40 mouse cellular contexts compared by ENCODE assay signal in the genomic region with DNA sequence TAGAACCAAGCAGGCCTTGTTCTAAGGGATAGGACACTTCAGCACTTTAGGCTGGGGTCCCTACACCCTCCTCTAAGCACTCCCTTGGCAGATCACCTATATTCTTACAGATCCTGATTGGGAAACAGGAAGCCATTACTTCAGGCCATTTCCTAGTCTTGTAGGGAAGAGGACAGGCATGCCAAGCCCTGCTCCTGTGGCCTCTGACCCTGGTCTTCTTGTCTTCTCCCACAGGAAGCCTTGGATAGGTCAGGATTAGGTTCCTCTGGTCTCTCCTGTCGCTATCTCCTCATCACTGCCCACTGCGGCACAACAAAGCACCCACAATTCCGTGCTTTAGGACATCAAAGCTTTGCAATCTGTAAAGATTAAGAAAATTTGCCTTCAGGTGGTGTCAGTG. TPM values are rescaled to one million over a fixed set of nuclear protein-coding genes. Genes with fewer than 3 reads are reported as not detected.
DNase-seq lines count a peak whose midpoint lies in the region; ATAC-seq and TF ChIP-seq lines count a peak whose summit lies in the region.
"Had no signal": no experiment of that assay in that cellular context is flagged by ENCODE, and none has a peak within 500 bp of the region (broad histone marks: within the 10 kb centered on the region; RNA-seq: fewer than 3 reads in every experiment).

No protein-coding gene starts in this region.

- 0 out of 2 replicates have a peak overlapping the region, but pooled peaks have one; percentile 32 for H3K27ac ChIP-seq in heart, postnatal 0 days (ENCODE audit: low read depth)
- H3K27ac ChIP-seq in kidney, embryonic 16.5 days (ENCODE audit: low read length): peak overlapping the region; percentile 4; the same call in 1 of the 2 replicates
- no peak overlapping the region for H3K27ac ChIP-seq in embryonic facial prominence, embryonic 10.5 days (replicated peaks)
- no peak overlapping the region for H3K27ac ChIP-seq in midbrain, embryonic 10.5 days (replicated peaks)
- H3K27ac ChIP-seq: embryonic facial prominence, embryonic 15.5 days; forebrain, embryonic 12.5 days; heart, embryonic 13.5 days; hindbrain, embryonic 12.5 days; hindbrain, postnatal 0 days; intestine, embryonic 15.5 days; limb, embryonic 12.5 days; liver, embryonic 15.5 days; neural tube, embryonic 13.5 days had no signal

- WGBS in heart, postnatal 0 days: 79% methylated on average over 3 of the region's 3 CpGs
- WGBS in kidney, embryonic 16.5 days: 76% methylated on average over 3 of the region's 3 CpGs
- WGBS in embryonic facial prominence, embryonic 10.5 days: 72% methylated on average over 3 of the region's 3 CpGs
- WGBS in midbrain, embryonic 10.5 days: 81% methylated on average over 3 of the region's 3 CpGs

- no peak for TF ChIP-seq CTCF in heart, postnatal 0 days (IDR thresholded peaks at IDR 0.05; ENCODE audit: low read depth)

- H3K9ac ChIP-seq in heart, postnatal 0 days (replicated peaks; ENCODE audit: low read depth, low read length): no peak overlapping the region
- H3K9ac ChIP-seq in kidney, embryonic 16.5 days (replicated peaks; ENCODE audit: low read length): no peak overlapping the region
- H3K9ac ChIP-seq: embryonic facial prominence, embryonic 15.5 days; forebrain, embryonic 12.5 days; heart, embryonic 13.5 days; hindbrain, embryonic 12.5 days; intestine, embryonic 15.5 days; limb, embryonic 12.5 days; liver, embryonic 15.5 days; lung, embryonic 14.5 days; neural tube, embryonic 13.5 days had no signal

- H3K9me3 ChIP-seq in heart, postnatal 0 days (replicated peaks; ENCODE audit: control insufficient read depth, low read length): no peaks in the 10 kb centered on the region
- H3K9me3 ChIP-seq in kidney, embryonic 16.5 days (ENCODE audit: low read length): no peaks in the 10 kb centered on the region
- H3K9me3 ChIP-seq in embryonic facial prominence, embryonic 10.5 days: no peaks in the 10 kb centered on the region
- H3K9me3 ChIP-seq in midbrain, embryonic 10.5 days (replicated peaks): no peaks in the 10 kb centered on the region
- H3K9me3 ChIP-seq: embryonic facial prominence, embryonic 15.5 days; forebrain, embryonic 12.5 days; heart, embryonic 13.5 days; hindbrain, embryonic 12.5 days; intestine, embryonic 15.5 days; liver, embryonic 15.5 days; neural tube, embryonic 13.5 days had no signal

- ATAC-seq in heart, postnatal 0 days (ENCODE audit: insufficient read depth, low read depth): no peak
- ATAC-seq in kidney, embryonic 16.5 days (ENCODE audit: low FRiP score, low TSS enrichment): no peak
- ATAC-seq: hindbrain, postnatal 0 days; intestine, embryonic 15.5 days had no signal

- intact Hi-C loops in heart, postnatal 36 days (cut with DNase I): no loop called here

- DNase-seq in heart, postnatal 0 days (ENCODE audit: low spot score): no peak
- no peak for DNase-seq in heart, postnatal 36 days
- peak; percentile 30 for DNase-seq in kidney, adult 9 months
- peak; percentile 38 to 53 for DNase-seq in kidney, postnatal 36 days
- DNase-seq in embryonic facial prominence, embryonic 10.5 days (ENCODE audit: low spot score): no peak
- DNase-seq in midbrain, embryonic 10.5 days (ENCODE audit: low spot score): no peak
- DNase-seq: B cell, adult 2 months; cerebellum, adult 11-12 months; cerebellum, adult 9-11 months; gastrocnemius, postnatal 14 days; heart, adult 18-20 months; lung, embryonic 14.5 days; lung, postnatal 14 days; right cerebral cortex, postnatal 4 days; thymus, postnatal 4 days had no signal

- no peak for TF ChIP-seq EP300 in heart, postnatal 0 days (IDR thresholded peaks at IDR 0.05; ENCODE audit: low read depth)

- H3K4me1 ChIP-seq in heart, postnatal 0 days (ENCODE audit: control insufficient read depth, insufficient read depth): peaks cover 9% of the 10 kb centered on the region
- peaks cover 14% of the 10 kb centered on the region for H3K4me1 ChIP-seq in kidney, embryonic 16.5 days (ENCODE audit: insufficient read depth, low read length)
- H3K4me1 ChIP-seq in embryonic facial prominence, embryonic 10.5 days: peaks cover 17% of the 10 kb centered on the region
- peaks cover 12% of the 10 kb centered on the region for H3K4me1 ChIP-seq in midbrain, embryonic 10.5 days
- H3K4me1 ChIP-seq: embryonic facial prominence, embryonic 15.5 days; intestine, embryonic 15.5 days had no signal

- H3K27me3 ChIP-seq in heart, postnatal 0 days (ENCODE audit: control insufficient read depth, insufficient read depth, low read length): no peaks in the 10 kb centered on the region
- no peaks in the 10 kb centered on the region for H3K27me3 ChIP-seq in kidney, embryonic 16.5 days (ENCODE audit: insufficient read depth, low read length)
- peaks cover 9% of the 10 kb centered on the region for H3K27me3 ChIP-seq in embryonic facial prominence, embryonic 10.5 days (replicated peaks; ENCODE audit: low read depth, poor library complexity, severe bottlenecking)
- peaks cover 10% of the 10 kb centered on the region for H3K27me3 ChIP-seq in midbrain, embryonic 10.5 days (ENCODE audit: low read depth, poor library complexity, severe bottlenecking)
- H3K27me3 ChIP-seq: forebrain, embryonic 12.5 days; intestine, embryonic 15.5 days had no signal

- no peak overlapping the region for H3K4me3 ChIP-seq in heart, postnatal 0 days (ENCODE audit: low read depth, low read length)
- H3K4me3 ChIP-seq in kidney, embryonic 16.5 days (ENCODE audit: low read length): no peak overlapping the region
- H3K4me3 ChIP-seq in embryonic facial prominence, embryonic 10.5 days: no peak overlapping the region
- H3K4me3 ChIP-seq in midbrain, embryonic 10.5 days: no peak overlapping the region
- H3K4me3 ChIP-seq: embryonic facial prominence, embryonic 15.5 days; forebrain, embryonic 12.5 days; heart, embryonic 13.5 days; hindbrain, embryonic 12.5 days; intestine, embryonic 15.5 days; limb, embryonic 12.5 days; liver, embryonic 15.5 days; myocyte; neural tube, embryonic 13.5 days had no signal

- no peak overlapping the region for H3K4me2 ChIP-seq in heart, postnatal 0 days (ENCODE audit: low read depth, low read length)
- no peak overlapping the region for H3K4me2 ChIP-seq in kidney, embryonic 16.5 days (replicated peaks; ENCODE audit: low read depth, low read length)
- H3K4me2 ChIP-seq: embryonic facial prominence, embryonic 15.5 days; forebrain, embryonic 12.5 days; heart, embryonic 13.5 days; hindbrain, embryonic 12.5 days; intestine, embryonic 15.5 days; limb, embryonic 12.5 days; liver, embryonic 15.5 days; lung, embryonic 14.5 days; midbrain, embryonic 11.5 days; neural tube, embryonic 13.5 days had no signal

- H3K36me3 ChIP-seq in heart, postnatal 0 days (replicated peaks; ENCODE audit: control insufficient read depth, insufficient read depth, low read length): no peaks in the 10 kb centered on the region
- no peaks in the 10 kb centered on the region for H3K36me3 ChIP-seq in kidney, embryonic 16.5 days (ENCODE audit: insufficient read depth, low read length)
- no peaks in the 10 kb centered on the region for H3K36me3 ChIP-seq in embryonic facial prominence, embryonic 10.5 days (replicated peaks)
- H3K36me3 ChIP-seq in midbrain, embryonic 10.5 days: no peaks in the 10 kb centered on the region
- H3K36me3 ChIP-seq: embryonic facial prominence, embryonic 15.5 days; forebrain, embryonic 12.5 days; heart, embryonic 13.5 days; hindbrain, embryonic 12.5 days; intestine, embryonic 15.5 days; limb, embryonic 12.5 days; liver, embryonic 15.5 days; neural tube, embryonic 13.5 days had no signal

RNA-seq across cellular contexts. Expression of gene Gm10160, which starts 3.9 kb away (rescaled TPM):
- total RNA-seq in heart, postnatal 0 days (2014; rRNA removed; ENCODE audit: low replicate concordance): not detected in 2 replicates
- not detected in 2 replicates for polyA plus RNA-seq in heart, postnatal 0 days (2015; fragmentation: Nextera tagmentation; extraction: Ambion mirVana)
- not detected for total RNA-seq in heart, postnatal 36 days (2021)
- not detected in 2 replicates for polyA plus RNA-seq in kidney, embryonic 16.5 days (2015; fragmentation: Nextera tagmentation; extraction: Ambion mirVana)
- not detected in 2 replicates for polyA plus RNA-seq in embryonic facial prominence, embryonic 10.5 days (2016; fragmentation: Nextera tagmentation; extraction: Ambion mirVana)
- not detected in 2 replicates for polyA plus RNA-seq in midbrain, embryonic 10.5 days (2016; fragmentation: Nextera tagmentation; extraction: Ambion mirVana)
- total RNA-seq: adrenal gland, adult 18-20 months; common myeloid progenitor, adult 5-6 weeks; gastrocnemius, postnatal 14 days; heart, adult 18-20 months; heart, postnatal 25 days; hindbrain, postnatal 0 days; layer of hippocampus, adult 18-20 months; layer of hippocampus, postnatal 10 days; left cerebral cortex, adult 18-20 months; left cerebral cortex, postnatal 25 days; liver, adult 2 months; megakaryocyte progenitor cell, adult 5-6 weeks; midbrain, postnatal 0 days had no signal
- polyA plus RNA-seq: embryonic facial prominence, embryonic 15.5 days; forebrain, embryonic 12.5 days; heart, embryonic 13.5 days; hindbrain, embryonic 12.5 days; hindbrain, postnatal 0 days; intestine, embryonic 15.5 days; limb, embryonic 12.5 days; liver, adult 2 months; liver, embryonic 15.5 days; lung, embryonic 14.5 days; midbrain, embryonic 11.5 days; midbrain, postnatal 0 days; myocyte; neural tube, embryonic 13.5 days; stomach, embryonic 14.5 days; testis, adult 2 months; thymus, postnatal 0 days had no signal

RNA-seq across cellular contexts. Expression of gene Tm6sf1, which starts 7.1 kb away (rescaled TPM):
- total RNA-seq in heart, postnatal 0 days (2014; rRNA removed; ENCODE audit: low replicate concordance): 52.3 and 69.2 TPM in 2 replicates
- polyA plus RNA-seq in heart, postnatal 0 days (2015; fragmentation: Nextera tagmentation; extraction: Ambion mirVana): 11.7 and 15.3 TPM in 2 replicates
- 10 to 100 TPM in 1 of 2 experiments, 1 to 10 TPM in 1; 9.1 to 14.4 TPM for total RNA-seq in heart, postnatal 36 days (2021)
- 13.2 and 14.3 TPM in 2 replicates for polyA plus RNA-seq in kidney, embryonic 16.5 days (2015; fragmentation: Nextera tagmentation; extraction: Ambion mirVana)
- polyA plus RNA-seq in embryonic facial prominence, embryonic 10.5 days (2016; fragmentation: Nextera tagmentation; extraction: Ambion mirVana): 10.7 and 12.2 TPM in 2 replicates
- 12.6 and 15.8 TPM in 2 replicates for polyA plus RNA-seq in midbrain, embryonic 10.5 days (2016; fragmentation: Nextera tagmentation; extraction: Ambion mirVana)

RNA-seq across cellular contexts. Expression of gene Btbd1, which starts 22.5 kb away (rescaled TPM):
- 98.6 and 104 TPM in 2 replicates for total RNA-seq in heart, postnatal 0 days (2014; rRNA removed; ENCODE audit: low replicate concordance)
- polyA plus RNA-seq in heart, postnatal 0 days (2015; fragmentation: Nextera tagmentation; extraction: Ambion mirVana): 90.4 and 96.6 TPM in 2 replicates
- total RNA-seq in heart, postnatal 36 days (2021): 100 to 1,000 TPM; 135 to 137 TPM
- polyA plus RNA-seq in kidney, embryonic 16.5 days (2015; fragmentation: Nextera tagmentation; extraction: Ambion mirVana): 52.1 and 62.1 TPM in 2 replicates
- 56.2 and 58.9 TPM in 2 replicates for polyA plus RNA-seq in embryonic facial prominence, embryonic 10.5 days (2016; fragmentation: Nextera tagmentation; extraction: Ambion mirVana)
- 66.3 and 70.3 TPM in 2 replicates for polyA plus RNA-seq in midbrain, embryonic 10.5 days (2016; fragmentation: Nextera tagmentation; extraction: Ambion mirVana)

Comparison
In these comparisons a context has a peak if more than half of its experiments do, and no peak if none do; other contexts are left out.
1. DNase-seq: peak in kidney, adult 9 months (single experiment) and kidney, postnatal 36 days (2 of 2); none in heart, postnatal 0 days (single experiment), heart, postnatal 36 days (0 of 2), embryonic facial prominence, embryonic 10.5 days (single experiment) and midbrain, embryonic 10.5 days (single experiment).
2. H3K27ac ChIP-seq: peak in heart, postnatal 0 days (single experiment) and kidney, embryonic 16.5 days (single experiment); none in embryonic facial prominence, embryonic 10.5 days (single experiment) and midbrain, embryonic 10.5 days (single experiment).